Mouse (Mus musculus): Measurements from ENCODE around the gene Wdhd1. TPM values are rescaled to one million over a fixed set of nuclear protein-coding genes. Genes with fewer than 3 reads are reported as not detected.
"Not testable (repeated sequence)": the region's sequence is repeated elsewhere in the genome, so short reads cannot be mapped to it uniquely, and the experiment has no call there.

Gene Wdhd1
- polyA plus RNA-seq (2015; fragmentation: Nextera tagmentation; extraction: Ambion mirVana), result 14.5 and 17.7 TPM in 2 replicates

GRCm38 (mm10) chr14:47276637-47277393, at the start of gene Wdhd1, which contains the start of gene Socs4:
TSS of gene Wdhd1 (minus strand) at chr14:47276857.
TSS of gene Socs4 (plus strand) at chr14:47276931.
- Histone ChIP-seq H3K27ac (ENCODE audit: low read length) (peak within 1 kb of the TSS; percentile 96), H3K9ac (ENCODE audit: low read depth, low read length) (peak within 1 kb of the TSS; percentile 93), H3K27me3 (ENCODE audit: control insufficient read depth, insufficient read depth, low read depth, low read length) (no peaks in the 10 kb centered on the region), H3K9me3 (replicated peaks; ENCODE audit: control insufficient read depth, low read length, poor library complexity, severe bottlenecking) (no peaks in the 10 kb centered on the region), H3K36me3 (ENCODE audit: control insufficient read depth, insufficient read depth, low read length) (no peaks in the 10 kb centered on the region), H3K4me3 (ENCODE audit: low read depth, low read length) (peak within 1 kb of the TSS; percentile 92), H3K4me1 (ENCODE audit: control insufficient read depth, insufficient read depth, low read length) (peaks cover 19% of the 10 kb centered on the region), H3K4me2 (ENCODE audit: low read length) (peak within 1 kb of the TSS; percentile 75)
- 0% methylated on average over 67 of the region's 77 CpGs for WGBS
- peak; percentile 97 for ATAC-seq

- no peak for ATAC-seq
- no peaks in the 10 kb centered on the region for H3K36me3 ChIP-seq (ENCODE audit: control insufficient read depth, insufficient read depth, low read length)
- no peak overlapping the region for H3K9ac ChIP-seq (ENCODE audit: low read depth, low read length)
- 87% methylated on average over 9 of the region's 9 CpGs for WGBS
- no peaks in the 10 kb centered on the region for H3K4me1 ChIP-seq (ENCODE audit: control insufficient read depth, insufficient read depth, low read length)
- no peak overlapping the region for H3K4me2 ChIP-seq (ENCODE audit: low read length)
- no peaks in the 10 kb centered on the region for H3K9me3 ChIP-seq (replicated peaks; ENCODE audit: control insufficient read depth, low read length, poor library complexity, severe bottlenecking)
- H3K27me3 ChIP-seq (ENCODE audit: control insufficient read depth, insufficient read depth, low read depth, low read length), result no peaks in the 10 kb centered on the region
- no peak overlapping the region for H3K27ac ChIP-seq (ENCODE audit: low read length)
- no peak overlapping the region for H3K4me3 ChIP-seq (ENCODE audit: low read depth, low read length)
Measured at GRCm38 (mm10) chr14:47325965-47326761, 49.5 kb upstream of the Wdhd1 start.

- ATAC-seq; H3K4me3 ChIP-seq (ENCODE audit: low read depth, low read length); H3K27ac ChIP-seq (ENCODE audit: low read length); H3K4me1 ChIP-seq (ENCODE audit: control insufficient read depth, insufficient read depth, low read length); H3K9me3 ChIP-seq (replicated peaks; ENCODE audit: control insufficient read depth, low read length, poor library complexity, severe bottlenecking); H3K4me2 ChIP-seq (ENCODE audit: low read length); H3K36me3 ChIP-seq (ENCODE audit: control insufficient read depth, insufficient read depth, low read length); H3K27me3 ChIP-seq (ENCODE audit: control insufficient read depth, insufficient read depth, low read depth, low read length); H3K9ac ChIP-seq (ENCODE audit: low read depth, low read length): not testable (repeated sequence)
- WGBS, result 95% methylated on average over 6 of the region's 8 CpGs
Measured at GRCm38 (mm10) chr14:47321581-47321980, 44.9 kb upstream of the Wdhd1 start.

GRCm38 (mm10) chr14:47319362-47319761, 42.7 kb upstream of the Wdhd1 start:
- WGBS, result 87% methylated on average over 5 of the region's 5 CpGs
- Histone ChIP-seq H3K27me3 (ENCODE audit: control insufficient read depth, insufficient read depth, low read depth, low read length) (no peaks in the 10 kb centered on the region), H3K36me3 (ENCODE audit: control insufficient read depth, insufficient read depth, low read length) (0 out of 2 replicates have a peak, but pooled peaks cover 3% of the 10 kb centered on the region), H3K9ac (ENCODE audit: low read depth, low read length) (no peak overlapping the region), H3K9me3 (replicated peaks; ENCODE audit: control insufficient read depth, low read length, poor library complexity, severe bottlenecking) (no peaks in the 10 kb centered on the region), H3K4me2 (ENCODE audit: low read length) (no peak overlapping the region), H3K4me3 (ENCODE audit: low read depth, low read length) (no peak overlapping the region), H3K4me1 (ENCODE audit: control insufficient read depth, insufficient read depth, low read length) (no peaks in the 10 kb centered on the region), H3K27ac (ENCODE audit: low read length) (no peak overlapping the region)
- no peak for ATAC-seq

GRCm38 (mm10) chr14:47310342-47311181, 33.9 kb upstream of the Wdhd1 start:
- H3K36me3 ChIP-seq (ENCODE audit: control insufficient read depth, insufficient read depth, low read length), result peaks cover 20% of the 10 kb centered on the region
- H3K27me3 ChIP-seq (ENCODE audit: control insufficient read depth, insufficient read depth, low read depth, low read length), result no peaks in the 10 kb centered on the region
- H3K27ac ChIP-seq (ENCODE audit: low read length), result no peak overlapping the region
- ATAC-seq, result no peak
- 94% methylated on average over 18 of the region's 18 CpGs for WGBS
- H3K4me3 ChIP-seq (ENCODE audit: low read depth, low read length), result no peak overlapping the region
- no peak overlapping the region for H3K9ac ChIP-seq (ENCODE audit: low read depth, low read length)
- H3K4me2 ChIP-seq (ENCODE audit: low read length), result no peak overlapping the region
- H3K9me3 ChIP-seq (replicated peaks; ENCODE audit: control insufficient read depth, low read length, poor library complexity, severe bottlenecking), result no peaks in the 10 kb centered on the region
- no peaks in the 10 kb centered on the region for H3K4me1 ChIP-seq (ENCODE audit: control insufficient read depth, insufficient read depth, low read length)

- Histone ChIP-seq H3K36me3 (ENCODE audit: control insufficient read depth, insufficient read depth, low read length) (peaks cover 20% of the 10 kb centered on the region), H3K9ac (ENCODE audit: low read depth, low read length) (no peak overlapping the region), H3K27ac (ENCODE audit: low read length) (no peak overlapping the region), H3K4me1 (ENCODE audit: control insufficient read depth, insufficient read depth, low read length) (no peaks in the 10 kb centered on the region), H3K9me3 (replicated peaks; ENCODE audit: control insufficient read depth, low read length, poor library complexity, severe bottlenecking) (no peaks in the 10 kb centered on the region), H3K4me2 (ENCODE audit: low read length) (no peak overlapping the region), H3K27me3 (ENCODE audit: control insufficient read depth, insufficient read depth, low read depth, low read length) (no peaks in the 10 kb centered on the region), H3K4me3 (ENCODE audit: low read depth, low read length) (no peak overlapping the region)
- no peak for ATAC-seq
- 97% methylated on average over 1 of the region's 1 CpGs for WGBS
Measured at GRCm38 (mm10) chr14:47309061-47309460, 32.4 kb upstream of the Wdhd1 start.

GRCm38 (mm10) chr14:47307669-47308068, 31.0 kb upstream of the Wdhd1 start:
- Histone ChIP-seq H3K9ac (ENCODE audit: low read depth, low read length) (no peak overlapping the region), H3K4me2 (ENCODE audit: low read length) (no peak overlapping the region), H3K36me3 (ENCODE audit: control insufficient read depth, insufficient read depth, low read length) (peaks cover 14% of the 10 kb centered on the region), H3K27ac (ENCODE audit: low read length) (no peak overlapping the region), H3K4me3 (ENCODE audit: low read depth, low read length) (no peak overlapping the region), H3K27me3 (ENCODE audit: control insufficient read depth, insufficient read depth, low read depth, low read length) (no peaks in the 10 kb centered on the region), H3K4me1 (ENCODE audit: control insufficient read depth, insufficient read depth, low read length) (no peaks in the 10 kb centered on the region), H3K9me3 (replicated peaks; ENCODE audit: control insufficient read depth, low read length, poor library complexity, severe bottlenecking) (no peaks in the 10 kb centered on the region)
- no peak for ATAC-seq
- 86% methylated on average over 3 of the region's 3 CpGs for WGBS

- WGBS, result 89% methylated on average over 4 of the region's 4 CpGs
- ATAC-seq, result no peak
- no peak overlapping the region for H3K27ac ChIP-seq (ENCODE audit: low read length)
Measured at GRCm38 (mm10) chr14:47305933-47306332, 29.3 kb upstream of the Wdhd1 start.

More at GRCm38 (mm10) chr14:47305933-47306332, 29.3 kb upstream of the Wdhd1 start:
- Histone ChIP-seq H3K4me2 (ENCODE audit: low read length) (no peak overlapping the region), H3K36me3 (ENCODE audit: control insufficient read depth, insufficient read depth, low read length) (peaks cover 8% of the 10 kb centered on the region), H3K4me1 (ENCODE audit: control insufficient read depth, insufficient read depth, low read length) (no peaks in the 10 kb centered on the region), H3K4me3 (ENCODE audit: low read depth, low read length) (no peak overlapping the region), H3K9ac (ENCODE audit: low read depth, low read length) (no peak overlapping the region), H3K9me3 (replicated peaks; ENCODE audit: control insufficient read depth, low read length, poor library complexity, severe bottlenecking) (no peaks in the 10 kb centered on the region), H3K27me3 (ENCODE audit: control insufficient read depth, insufficient read depth, low read depth, low read length) (no peaks in the 10 kb centered on the region)
